Mouse (Mus musculus) B cell, adult (primary cell): ENCODE measurements around the gene Brap. TPM values are rescaled to one million over a fixed set of nuclear protein-coding genes. Genes with fewer than 3 reads are reported as not detected.

Experiments
- total RNA-seq: library from RNA; stranded (reverse); gene quantifications from 4 replicates; pipeline ENCODE4 v1.2.4, GENCODE M21; 2023; ENCODE audit not compliant: inconsistent age

Brap gene
- total RNA-seq = 81.9 to 96.9 TPM (median 84.8 TPM) in 4 replicates

GRCm38 (mm10) chr5:121660059-121660896, at the start of gene Brap, which contains the start of gene Acad10:
Brap (plus strand) TSS chr5:121660563.
Acad10 (minus strand) TSS chr5:121660514.

DNA sequence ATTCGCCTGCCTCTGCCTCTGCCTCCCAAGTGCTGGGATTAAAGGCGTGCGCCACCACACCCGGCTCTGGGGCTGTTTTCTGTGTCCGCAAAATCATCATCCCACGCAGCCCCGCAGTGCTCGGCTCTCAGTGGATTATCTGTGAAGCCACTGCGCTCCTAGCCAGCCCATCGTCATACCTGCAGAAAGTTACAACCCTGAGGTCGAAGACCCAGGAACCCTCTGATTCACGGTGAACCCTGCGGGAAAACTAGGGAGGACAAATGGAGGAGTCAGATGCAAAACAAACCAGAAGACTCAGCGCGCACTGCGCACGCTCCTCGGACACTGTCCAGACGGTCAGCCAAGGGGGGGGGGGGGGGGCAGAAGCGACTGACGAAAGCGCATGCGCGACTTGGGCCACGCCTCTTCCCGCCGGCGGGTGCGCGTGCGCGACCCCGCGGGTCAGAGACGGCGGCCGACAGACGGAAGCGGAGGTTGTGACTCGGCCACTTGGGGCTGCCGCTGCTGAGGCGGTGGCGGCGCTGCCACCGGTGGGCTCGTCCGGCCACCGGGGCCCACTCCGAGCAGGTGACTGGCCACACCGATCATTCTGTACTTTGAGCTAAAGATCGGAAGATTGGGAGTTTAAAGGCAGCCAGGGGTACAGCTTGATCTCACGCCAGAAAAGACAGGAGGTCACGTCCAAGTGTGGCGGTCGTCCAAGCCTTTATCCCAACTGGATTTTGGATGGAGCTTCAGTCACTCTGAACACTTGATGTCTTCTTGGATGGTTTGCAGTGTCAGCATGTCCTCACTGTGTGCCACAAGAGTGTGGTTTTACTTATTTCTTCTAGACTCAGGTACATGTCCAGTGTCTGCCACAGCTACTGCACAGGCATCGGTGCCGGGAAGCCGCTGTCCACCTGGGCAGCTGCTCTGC, 41.5 kb upstream of the Brap start, which contains the start of gene Acad12:
TSS of gene Acad12 (minus strand) at position 347 of the 922 bp plus-strand sequence.

GRCm38 (mm10) chr5:121711174-121711927, 51.0 kb downstream of the Brap start, which contains the start of gene Atxn2:
Atxn2 (plus strand) TSS chr5:121711337.

Other genes starting within 250 kb of the Brap start
- gene Tmem116, start 208.7 kb upstream of the Brap start, total RNA-seq = 1.2 to 1.6 TPM in 2 of 4 replicates, not detected in the others
- gene Erp29, start 208.1 kb upstream of the Brap start, total RNA-seq = 168 to 199 TPM (median 190 TPM) in 4 replicates
- gene Adam1b, start 157.1 kb upstream of the Brap start, total RNA-seq = not detected in 4 replicates
- 5.2 to 5.7 TPM (median 5.4 TPM) in 4 replicates for gene Adam1a, start 115.1 kb upstream of the Brap start, total RNA-seq
- not detected in 4 replicates for gene Gm42878, start 115.1 kb upstream of the Brap start, total RNA-seq
- 87.8 to 106 TPM (median 94.4 TPM) in 4 replicates for gene Mapkapk5, start 114.7 kb upstream of the Brap start, total RNA-seq
- 371 to 424 TPM (median 391 TPM) in 4 replicates for gene Aldh2, start 66.7 kb upstream of the Brap start, total RNA-seq
- gene Acad12, start 41.6 kb upstream of the Brap start, total RNA-seq = 8.7 to 11.7 TPM (median 10.3 TPM) in 4 replicates
- 10.5 to 12.1 TPM (median 10.7 TPM) in 4 replicates for gene Acad10, start within 50 bp of the Brap start, total RNA-seq
- 72.7 to 114 TPM (median 84.4 TPM) in 4 replicates for gene Atxn2, start 50.8 kb downstream of the Brap start, total RNA-seq
- 166 to 173 TPM (median 172 TPM) in 4 replicates for gene Sh2b3, start 177.1 kb downstream of the Brap start, total RNA-seq
- 2.8 to 3.8 TPM (median 3.4 TPM) in 4 replicates for gene Pheta1, start 188.4 kb downstream of the Brap start, total RNA-seq